Mouse (Mus musculus) E14TG2a.4 (cell line): ENCODE measurements around the gene Fth1.
"Not testable (repeated sequence)": the region's sequence is repeated elsewhere in the genome, so short reads cannot be mapped to it uniquely, and the experiment has no call there.

ENCODE experiments used
- H3K27me3 ChIP-seq: 2 replicates; pipeline ENCODE4 v1.6.1; 2014; ENCODE audit warnings: low read length, control low read depth; ENCODE audit not compliant: insufficient read depth
- H3K36me3 ChIP-seq: 2 replicates; pipeline ENCODE4 v1.6.1; 2014; ENCODE audit warnings: low read length, control low read depth; ENCODE audit not compliant: insufficient read depth
- H3K4me1 ChIP-seq: replicated peaks from 2 replicates; pipeline ENCODE4 v1.6.1; 2014; ENCODE audit warnings: low read depth, low read length, control low read depth
- H3K4me3 ChIP-seq: replicated peaks from 2 replicates; pipeline ENCODE4 v1.5.1; 2014; ENCODE audit warnings: mild to moderate bottlenecking, low read length
- H3K9me3 ChIP-seq: 2 replicates; pipeline ENCODE4 v1.6.1; 2014; ENCODE audit warnings: low read length, control low read depth
- CTCF ChIP-seq: conservative IDR thresholded peaks from 2 replicates; pipeline ENCODE4 v1.5.1; 2014; ENCODE audit warnings: low read length
- NANOG ChIP-seq: IDR thresholded peaks from 2 replicates; pipeline ENCODE4 v1.6.1; 2014; ENCODE audit warnings: borderline replicate concordance, low read length, mixed read lengths
- POU5F1 ChIP-seq: IDR thresholded peaks from 2 replicates; pipeline ENCODE4 v1.6.1; 2014; ENCODE audit warnings: low read length, borderline replicate concordance

Fth1 gene

GRCm38 (mm10) chr19:9955438-9955837 is 25.0 kb upstream of the Fth1 start:
- no peak overlapping the region for H3K4me3 ChIP-seq
- 0 out of 2 replicates have a peak, but pooled peaks cover 7% of the 10 kb centered on the region for H3K9me3 ChIP-seq
- H3K27me3 ChIP-seq = no peaks in the 10 kb centered on the region; the same call in 1 of the 2 replicates
- H3K36me3 ChIP-seq = no peaks in the 10 kb centered on the region
- peaks cover 11% of the 10 kb centered on the region for H3K4me1 ChIP-seq
- TF ChIP-seq POU5F1 (no peak), NANOG (no peak), CTCF (no peak)

GRCm38 (mm10) chr19:9956624-9957388 is 23.6 kb upstream of the Fth1 start:
- no peaks in the 10 kb centered on the region for H3K36me3 ChIP-seq
- TF ChIP-seq POU5F1 (no peak), NANOG (no peak), CTCF (no peak)
- H3K27me3 ChIP-seq = no peaks in the 10 kb centered on the region; the same call in 1 of the 2 replicates
- 0 out of 2 replicates have a peak, but pooled peaks cover 3% of the 10 kb centered on the region for H3K9me3 ChIP-seq
- no peak overlapping the region for H3K4me3 ChIP-seq
- peaks cover 11% of the 10 kb centered on the region for H3K4me1 ChIP-seq

- H3K4me3 ChIP-seq = no peak overlapping the region
- TF ChIP-seq NANOG (no peak), POU5F1 (no peak), CTCF (no peak)
These were observed 22.4 kb upstream of the Fth1 start for GRCm38 (mm10) chr19:9957965-9958364.

GRCm38 (mm10) chr19:9960769-9961168 is 19.6 kb upstream of the Fth1 start:
- no peak for TF ChIP-seq CTCF
- no peak for TF ChIP-seq POU5F1
- no peak for TF ChIP-seq NANOG
- H3K36me3 ChIP-seq = no peaks in the 10 kb centered on the region
- no peaks in the 10 kb centered on the region; the same call in 1 of the 2 replicates for H3K27me3 ChIP-seq
- peaks cover 5% of the 10 kb centered on the region for H3K4me1 ChIP-seq
- H3K9me3 ChIP-seq = no peaks in the 10 kb centered on the region
- H3K4me3 ChIP-seq = no peak overlapping the region

More at GRCm38 (mm10) chr19:9957965-9958364, 22.4 kb upstream of the Fth1 start:
- Histone ChIP-seq H3K27me3 (no peaks in the 10 kb centered on the region; the same call in 1 of the 2 replicates), H3K9me3 (no peaks in the 10 kb centered on the region), H3K4me1 (peaks cover 11% of the 10 kb centered on the region), H3K36me3 (no peaks in the 10 kb centered on the region)

GRCm38 (mm10) chr19:9964205-9964916 is 16.0 kb upstream of the Fth1 start:
- Histone ChIP-seq H3K36me3 (no peaks in the 10 kb centered on the region), H3K4me3 (no peak overlapping the region), H3K27me3 (no peaks in the 10 kb centered on the region), H3K9me3 (no peaks in the 10 kb centered on the region), H3K4me1 (peaks cover 5% of the 10 kb centered on the region)
- TF ChIP-seq POU5F1 (no peak), CTCF (no peak), NANOG (no peak)

- TF ChIP-seq NANOG (no peak), CTCF (no peak), POU5F1 (no peak)
- Histone ChIP-seq H3K4me1 (peaks cover 5% of the 10 kb centered on the region), H3K36me3 (no peaks in the 10 kb centered on the region), H3K9me3 (no peaks in the 10 kb centered on the region), H3K27me3 (no peaks in the 10 kb centered on the region), H3K4me3 (no peak overlapping the region)
These were observed 14.1 kb upstream of the Fth1 start for GRCm38 (mm10) chr19:9966096-9966867.

GRCm38 (mm10) chr19:9968081-9968787 is 12.2 kb upstream of the Fth1 start:
- H3K4me3 ChIP-seq = no peak overlapping the region
- H3K9me3 ChIP-seq = no peaks in the 10 kb centered on the region
- no peaks in the 10 kb centered on the region for H3K27me3 ChIP-seq
- H3K36me3 ChIP-seq = no peaks in the 10 kb centered on the region
- TF ChIP-seq POU5F1 (no peak), CTCF (no peak), NANOG (no peak)
- peaks cover 5% of the 10 kb centered on the region for H3K4me1 ChIP-seq

- H3K36me3 ChIP-seq, H3K27me3 ChIP-seq, H3K4me3 ChIP-seq, H3K9me3 ChIP-seq: not testable (repeated sequence)
- peaks cover 30% of the 10 kb centered on the region for H3K4me1 ChIP-seq
These were observed 5.5 kb upstream of the Fth1 start for GRCm38 (mm10) chr19:9974853-9975252.
